Mouse (Mus musculus) G1E (cell line): ENCODE measurements around the gene Des. TPM values are rescaled to one million over a fixed set of nuclear protein-coding genes. Genes with fewer than 3 reads are reported as not detected.
A peak's percentile ranks its signal among the peaks of the same experiment; 100 is the strongest.

Source experiments
- ATAC-seq: 2 replicates; pipeline ENCODE4 v1.8.0; 2016; ENCODE audit warnings: mild to moderate bottlenecking; ENCODE audit not compliant: insufficient number of reproducible peaks, poor library complexity, low FRiP score, severe bottlenecking; ENCODE audit errors: extremely low read depth
- DNase-seq: peaks from one replicate; pipeline ENCODE4 v3.0.0; 2012; ENCODE audit warnings: low spot score
- H3K27me3 ChIP-seq: 2 replicates; pipeline ENCODE4 v1.6.1; 2012; ENCODE audit warnings: mild to moderate bottlenecking, low read length, inconsistent platforms; ENCODE audit not compliant: insufficient read depth
- H3K36me3 ChIP-seq: replicated peaks from 2 replicates; pipeline ENCODE3; 2012; ENCODE audit warnings: mild to moderate bottlenecking, inconsistent platforms
- H3K4me1 ChIP-seq: 2 replicates; pipeline ENCODE4 v1.6.1; 2012; ENCODE audit warnings: low read depth, low read length, inconsistent platforms, mixed read lengths; ENCODE audit not compliant: insufficient read depth
- H3K4me3 ChIP-seq: 2 replicates; pipeline ENCODE4 v1.5.1; 2012; ENCODE audit warnings: low read depth, mild to moderate bottlenecking, inconsistent platforms, low read length, moderate library complexity, mixed read lengths
- H3K9me3 ChIP-seq: replicated peaks from 2 replicates; pipeline ENCODE4 v1.6.1; 2012; ENCODE audit warnings: inconsistent platforms
- CTCF ChIP-seq: IDR thresholded peaks from 2 replicates; pipeline ENCODE4 v1.5.1; 2012; ENCODE audit warnings: low read depth, low read length, inconsistent platforms, mixed read lengths
- GATA1 ChIP-seq: IDR thresholded peaks from 2 replicates; pipeline ENCODE4 v1.6.1; 2012; ENCODE audit warnings: borderline replicate concordance, low read length, inconsistent platforms, mixed read lengths
- GATA2 ChIP-seq: IDR thresholded peaks from 2 replicates; pipeline ENCODE4 v1.6.1; 2012; ENCODE audit warnings: low read depth, low read length, inconsistent platforms, borderline replicate concordance
- POLR2AphosphoS5 ChIP-seq: IDR thresholded peaks from 2 replicates; pipeline ENCODE4 v1.6.1; 2012; ENCODE audit warnings: low read depth, low read length, inconsistent platforms; ENCODE audit not compliant: insufficient replicate concordance
- TAL1 ChIP-seq: conservative IDR thresholded peaks from 2 replicates; pipeline ENCODE4 v1.6.1; 2012; ENCODE audit warnings: low read depth, low read length, inconsistent platforms, mixed read lengths
- polyA plus RNA-seq: library from polyadenylated mRNA; stranded (reverse); fragments of >175 nt; gene quantifications from 2 replicates; pipeline ENCODE4 v1.2.3, GENCODE M21; 2012
- total RNA-seq, 2 experiments: library from RNA; stranded (forward) in 1 of 2; stranded (reverse) in 1 of 2; fragments of 200-1000 nt in 1 of 2; fragments of >200 nt in 1 of 2; fragmentation: Nextera tagmentation in 1 of 2; gene quantifications; 2 replicates each; pipeline ENCODE4 v1.2.3; 2014 to 2017

Des gene
- total and polyA plus RNA-seq, 3 experiments: 5.6 to 13.8 (median 12.9) TPM

DNA sequence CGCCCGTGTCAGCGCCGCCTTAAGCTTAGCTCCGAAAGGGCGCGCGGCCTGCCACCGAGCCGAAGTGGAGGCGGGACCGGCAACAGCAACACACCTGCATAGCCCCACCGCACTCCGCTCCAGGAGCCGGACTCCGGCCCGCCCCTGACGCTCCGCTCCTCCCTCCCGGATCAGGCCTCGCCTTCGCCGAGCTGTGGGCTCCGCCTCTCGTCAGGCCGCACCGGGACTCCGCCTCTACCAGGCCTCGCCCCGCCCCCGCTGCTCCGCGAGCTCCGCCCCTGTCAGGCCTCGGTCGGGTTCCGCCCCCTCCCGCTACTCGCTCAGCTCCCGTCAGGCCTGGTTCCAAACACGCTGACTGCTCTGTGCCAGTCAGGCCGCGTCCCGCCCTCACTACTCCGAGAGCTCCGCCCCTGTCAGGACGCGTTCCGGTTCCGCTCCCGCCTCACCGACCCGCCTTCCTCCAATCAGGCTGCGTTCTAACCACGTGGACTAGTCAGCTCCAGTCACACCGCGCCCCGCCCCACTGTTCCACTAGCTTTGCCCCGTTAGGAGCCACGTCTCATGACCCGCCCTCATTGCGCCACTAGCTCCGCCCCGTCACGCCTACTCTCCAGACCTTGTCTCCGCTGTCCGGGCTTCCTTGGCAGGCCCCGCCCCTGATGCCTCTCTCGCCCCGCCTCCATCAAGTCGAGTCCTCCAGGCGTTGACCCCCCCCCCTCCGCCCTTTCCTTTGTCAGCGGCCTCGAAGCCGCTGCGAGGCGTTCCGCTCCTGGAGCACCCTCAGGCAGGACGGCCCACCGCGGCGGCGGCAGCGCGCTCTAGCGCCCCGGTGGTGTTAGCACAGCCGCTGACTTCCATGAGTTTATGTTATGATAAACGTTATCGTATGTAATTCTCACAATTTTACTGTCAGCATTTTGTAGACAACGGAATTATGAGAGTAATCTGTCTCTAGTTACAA, 42.6 kb upstream of the Des start, which contains the start of gene Dnpep:
Gene Dnpep (minus strand): TSS at position 750 of the 961 bp plus-strand sequence.
- Histone ChIP-seq H3K4me3 (peak within 1 kb of the TSS; percentile 78), H3K9me3 (no peaks in the 10 kb centered on the region)

GRCm38 (mm10) chr1:75318301-75318700, 41.8 kb upstream of the Des start:
- H3K4me1 ChIP-seq: peaks cover 56% of the 10 kb centered on the region
- DNase-seq: no peak
- H3K27me3 ChIP-seq: no peaks in the 10 kb centered on the region
- TF ChIP-seq GATA1: no peak
- TF ChIP-seq POLR2AphosphoS5: no peak
- no peak for TF ChIP-seq GATA2
- TF ChIP-seq TAL1: no peak
- no peak for TF ChIP-seq CTCF
- H3K36me3 ChIP-seq: peaks cover 28% of the 10 kb centered on the region
- peak overlapping the region; percentile 78; the same call in 1 of the 2 replicates for H3K4me3 ChIP-seq
- H3K9me3 ChIP-seq: no peaks in the 10 kb centered on the region
- no peak for ATAC-seq

More for the DNA sequence above, 42.6 kb upstream of the Des start, which contains the start of gene Dnpep:
- Histone ChIP-seq H3K36me3 (peaks cover 35% of the 10 kb centered on the region), H3K4me1 (peaks cover 56% of the 10 kb centered on the region), H3K27me3 (no peaks in the 10 kb centered on the region)
- peak; percentile 37 for TF ChIP-seq CTCF
- no peak for TF ChIP-seq TAL1
- peak; percentile 93 for ATAC-seq
- peak; percentile 100 for DNase-seq

GRCm38 (mm10) chr1:75318736-75319135, 41.4 kb upstream of the Des start:
- H3K27me3 ChIP-seq: no peaks in the 10 kb centered on the region
- DNase-seq (no peak), ATAC-seq (no peak)
- peaks cover 23% of the 10 kb centered on the region for H3K36me3 ChIP-seq
- no peak overlapping the region for H3K4me3 ChIP-seq
- TF ChIP-seq CTCF (no peak), POLR2AphosphoS5 (no peak), TAL1 (no peak), GATA2 (no peak), GATA1 (no peak)
- H3K4me1 ChIP-seq: peaks cover 55% of the 10 kb centered on the region
- no peaks in the 10 kb centered on the region for H3K9me3 ChIP-seq

DNA sequence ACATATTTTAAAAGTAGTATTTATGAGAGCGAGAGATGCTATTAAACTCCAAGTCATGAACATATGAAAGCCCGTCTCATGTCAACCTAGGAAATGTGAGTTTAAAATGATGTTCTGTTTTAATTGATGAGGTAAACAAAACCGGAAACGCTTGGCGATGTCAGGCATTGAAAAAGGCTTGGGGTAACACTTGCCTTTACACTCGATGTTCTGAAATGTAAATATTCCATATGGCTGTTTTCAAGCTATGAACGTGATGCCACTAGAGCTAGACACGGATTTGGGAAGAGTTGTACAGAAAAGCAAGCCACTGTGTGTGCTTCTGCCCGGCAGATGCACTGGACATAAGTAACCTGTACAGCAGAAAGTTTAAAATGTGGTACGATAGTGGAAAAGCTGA, 41.0 kb upstream of the Des start:
- Histone ChIP-seq H3K4me3 (no peak overlapping the region), H3K4me1 (peaks cover 55% of the 10 kb centered on the region), H3K36me3 (peaks cover 19% of the 10 kb centered on the region), H3K27me3 (no peaks in the 10 kb centered on the region), H3K9me3 (no peaks in the 10 kb centered on the region)
- TF ChIP-seq GATA1 (no peak), CTCF (no peak), TAL1 (no peak)
- DNase-seq: no peak
- no peak for ATAC-seq

DNA sequence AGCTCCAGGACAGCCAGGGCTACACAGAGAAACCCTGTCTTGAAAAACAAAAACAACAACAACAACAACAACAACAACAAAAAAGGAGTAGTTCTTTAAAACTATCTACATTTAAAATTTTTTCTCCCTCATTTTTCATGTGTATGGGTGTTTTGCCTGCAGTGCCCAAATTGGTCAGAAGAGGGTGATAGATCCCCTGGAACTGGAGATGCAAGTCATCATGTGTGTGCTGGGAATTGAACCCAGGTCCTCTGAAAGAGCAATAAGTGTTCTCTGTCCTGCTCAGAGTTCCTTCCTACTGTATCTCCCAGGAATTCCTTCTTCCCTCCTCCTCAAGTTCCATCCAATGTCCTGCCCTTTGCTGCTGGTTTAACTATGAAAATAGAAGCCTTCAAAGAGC, 32.7 kb upstream of the Des start:
- ATAC-seq (no peak), DNase-seq (no peak)
- Histone ChIP-seq H3K36me3 (no peaks in the 10 kb centered on the region), H3K9me3 (peaks cover 10% of the 10 kb centered on the region), H3K4me3 (no peak overlapping the region), H3K27me3 (no peaks in the 10 kb centered on the region), H3K4me1 (peaks cover 23% of the 10 kb centered on the region)
- TF ChIP-seq TAL1 (no peak), GATA2 (no peak), GATA1 (no peak), CTCF (no peak), POLR2AphosphoS5 (no peak)

DNA sequence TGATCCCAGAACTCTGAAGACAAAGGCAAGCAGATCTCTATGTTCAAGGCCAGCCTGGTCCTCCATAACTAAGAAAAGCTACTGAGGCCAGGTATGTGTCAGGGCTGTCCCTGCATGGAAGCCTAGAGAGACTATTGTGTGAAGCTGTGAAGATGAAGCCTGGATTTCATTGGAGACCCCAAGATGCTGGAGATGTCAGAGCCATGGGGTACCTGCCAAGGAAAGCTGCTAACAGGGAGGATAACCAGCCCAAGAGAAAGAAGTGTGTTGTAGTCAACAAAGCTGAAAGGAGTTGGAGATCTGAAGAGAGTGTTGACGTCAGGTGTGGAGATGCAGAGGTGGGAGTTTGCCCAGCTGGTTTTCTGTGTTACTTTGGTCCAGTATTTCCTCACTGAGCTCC, 28.9 kb upstream of the Des start:
- no peak overlapping the region for H3K4me3 ChIP-seq
- no peak for ATAC-seq
- no peak for DNase-seq
- no peaks in the 10 kb centered on the region for H3K36me3 ChIP-seq
- peaks cover 31% of the 10 kb centered on the region for H3K4me1 ChIP-seq
- H3K27me3 ChIP-seq: no peaks in the 10 kb centered on the region
- H3K9me3 ChIP-seq: peaks cover 10% of the 10 kb centered on the region
- TF ChIP-seq TAL1 (no peak), GATA1 (no peak), CTCF (no peak), POLR2AphosphoS5 (no peak), GATA2 (no peak)
